Mouse (Mus musculus): Measurements from ENCODE around the gene Kdm6a. TPM values are rescaled to one million over a fixed set of nuclear protein-coding genes. Genes with fewer than 3 reads are reported as not detected.
A peak's percentile ranks its signal among the peaks of the same experiment; 100 is the strongest.

Kdm6a gene
- polyA plus RNA-seq (2016; fragmentation: Nextera tagmentation; extraction: Ambion mirVana): 27.0 and 29.0 TPM in 2 replicates

GRCm38 (mm10) chrX:18162192-18162857 lies at the start of gene Kdm6a:
TSS of gene Kdm6a (plus strand) at chrX:18162575.
- WGBS: 2% methylated on average over 50 of the region's 50 CpGs
- no peaks in the 10 kb centered on the region for H3K36me3 ChIP-seq (replicated peaks)
- peak; percentile 95 for DNase-seq (ENCODE audit: extremely low spot score, low spot score)
- peak within 1 kb of the TSS; percentile 79 for H3K4me3 ChIP-seq
- no peaks in the 10 kb centered on the region for H3K9me3 ChIP-seq
- no peaks in the 10 kb centered on the region for H3K27me3 ChIP-seq (ENCODE audit: poor library complexity, severe bottlenecking)
- H3K4me1 ChIP-seq: peaks cover 6% of the 10 kb centered on the region; the same call in 1 of the 2 replicates
- peak within 1 kb of the TSS; percentile 96 for H3K27ac ChIP-seq

GRCm38 (mm10) chrX:18145557-18145956 lies 16.8 kb upstream of the Kdm6a start, which contains the start of gene Dusp21:
TSS of gene Dusp21 (plus strand) at chrX:18145857.
- H3K4me3 ChIP-seq: no peak within 1 kb of the TSS
- WGBS: 100% methylated on average over 1 of the region's 1 CpGs
- no peaks in the 10 kb centered on the region for H3K9me3 ChIP-seq
- no peaks in the 10 kb centered on the region for H3K36me3 ChIP-seq (replicated peaks)
- no peak within 1 kb of the TSS for H3K27ac ChIP-seq
- no peak for DNase-seq (ENCODE audit: extremely low spot score, low spot score)
- H3K4me1 ChIP-seq: no peaks in the 10 kb centered on the region
- H3K27me3 ChIP-seq (ENCODE audit: poor library complexity, severe bottlenecking): no peaks in the 10 kb centered on the region

- DNase-seq (ENCODE audit: extremely low spot score, low spot score): no peak
- WGBS: 67% methylated on average over 4 of the region's 4 CpGs
Observed at GRCm38 (mm10) chrX:18160734-18161442, 1.5 kb upstream of the Kdm6a start.

GRCm38 (mm10) chrX:18161796-18162191 lies 581 bp upstream of the Kdm6a start:
- Histone ChIP-seq H3K36me3 (replicated peaks) (no peaks in the 10 kb centered on the region), H3K4me3 (peak overlapping the region; percentile 79), H3K9me3 (no peaks in the 10 kb centered on the region), H3K4me1 (peaks cover 6% of the 10 kb centered on the region; the same call in 1 of the 2 replicates), H3K27ac (peak overlapping the region; percentile 96), H3K27me3 (ENCODE audit: poor library complexity, severe bottlenecking) (no peaks in the 10 kb centered on the region)
- WGBS: under 1% methylated on average over 28 of the region's 28 CpGs
- DNase-seq (ENCODE audit: extremely low spot score, low spot score): no peak

More at GRCm38 (mm10) chrX:18160734-18161442, 1.5 kb upstream of the Kdm6a start:
- Histone ChIP-seq H3K27me3 (ENCODE audit: poor library complexity, severe bottlenecking) (no peaks in the 10 kb centered on the region), H3K4me3 (peak overlapping the region; percentile 79), H3K36me3 (replicated peaks) (no peaks in the 10 kb centered on the region), H3K9me3 (no peaks in the 10 kb centered on the region), H3K27ac (peak overlapping the region; percentile 96), H3K4me1 (peaks cover 6% of the 10 kb centered on the region; the same call in 1 of the 2 replicates)

- WGBS: under 1% methylated on average over 91 of the region's 95 CpGs
- Histone ChIP-seq H3K4me1 (peaks cover 6% of the 10 kb centered on the region; the same call in 1 of the 2 replicates), H3K36me3 (replicated peaks) (no peaks in the 10 kb centered on the region), H3K4me3 (peak overlapping the region; percentile 79), H3K9me3 (no peaks in the 10 kb centered on the region), H3K27ac (peak overlapping the region; percentile 96), H3K27me3 (ENCODE audit: poor library complexity, severe bottlenecking) (no peaks in the 10 kb centered on the region)
- peak; percentile 59 for DNase-seq (ENCODE audit: extremely low spot score, low spot score)
Observed at GRCm38 (mm10) chrX:18162861-18163731, 721 bp downstream of the Kdm6a start.

- peaks cover 6% of the 10 kb centered on the region; the same call in 1 of the 2 replicates for H3K4me1 ChIP-seq
- peak overlapping the region; percentile 96 for H3K27ac ChIP-seq
- peak; percentile 16 for DNase-seq (ENCODE audit: extremely low spot score, low spot score)
- peak overlapping the region; percentile 79 for H3K4me3 ChIP-seq
- H3K36me3 ChIP-seq (replicated peaks): peaks cover 6% of the 10 kb centered on the region; the same call in 1 of the 2 replicates
- no peaks in the 10 kb centered on the region for H3K27me3 ChIP-seq (ENCODE audit: poor library complexity, severe bottlenecking)
- no peaks in the 10 kb centered on the region for H3K9me3 ChIP-seq
- 4% methylated on average over 10 of the region's 10 CpGs for WGBS
Observed at GRCm38 (mm10) chrX:18163917-18164624, 1.7 kb downstream of the Kdm6a start.

- peak overlapping the region; percentile 79 for H3K4me3 ChIP-seq
- H3K27me3 ChIP-seq (ENCODE audit: poor library complexity, severe bottlenecking): no peaks in the 10 kb centered on the region
- 78% methylated on average over 2 of the region's 2 CpGs for WGBS
Observed at GRCm38 (mm10) chrX:18165121-18165520, 2.7 kb downstream of the Kdm6a start.

GRCm38 (mm10) chrX:18166961-18167360 lies 4.6 kb downstream of the Kdm6a start:
- WGBS: 91% methylated on average over 3 of the region's 3 CpGs
- H3K4me3 ChIP-seq: no peak overlapping the region
- no peaks in the 10 kb centered on the region for H3K9me3 ChIP-seq
- no peak overlapping the region for H3K27ac ChIP-seq
- H3K27me3 ChIP-seq (ENCODE audit: poor library complexity, severe bottlenecking): no peaks in the 10 kb centered on the region
- no peaks in the 10 kb centered on the region for H3K4me1 ChIP-seq
- H3K36me3 ChIP-seq (replicated peaks): peaks cover 6% of the 10 kb centered on the region
- DNase-seq (ENCODE audit: extremely low spot score, low spot score): no peak

More at GRCm38 (mm10) chrX:18165121-18165520, 2.7 kb downstream of the Kdm6a start:
- Histone ChIP-seq H3K27ac (no peak overlapping the region), H3K4me1 (peaks cover 6% of the 10 kb centered on the region; the same call in 1 of the 2 replicates), H3K36me3 (replicated peaks) (peaks cover 6% of the 10 kb centered on the region; the same call in 1 of the 2 replicates), H3K9me3 (no peaks in the 10 kb centered on the region)
- DNase-seq (ENCODE audit: extremely low spot score, low spot score): no peak

GRCm38 (mm10) chrX:18168940-18169339 lies 6.6 kb downstream of the Kdm6a start:
- H3K9me3 ChIP-seq: no peaks in the 10 kb centered on the region
- H3K27ac ChIP-seq: no peak overlapping the region
- peaks cover 6% of the 10 kb centered on the region for H3K36me3 ChIP-seq (replicated peaks)
- H3K27me3 ChIP-seq (ENCODE audit: poor library complexity, severe bottlenecking): no peaks in the 10 kb centered on the region
- H3K4me1 ChIP-seq: no peaks in the 10 kb centered on the region
- no peak overlapping the region for H3K4me3 ChIP-seq
- DNase-seq (ENCODE audit: extremely low spot score, low spot score): no peak
- WGBS: 82% methylated on average over 1 of the region's 1 CpGs

- WGBS: 66% methylated on average over 4 of the region's 4 CpGs
- no peak for DNase-seq (ENCODE audit: extremely low spot score, low spot score)
- no peaks in the 10 kb centered on the region; the same call in 1 of the 2 replicates for H3K36me3 ChIP-seq (replicated peaks)
- H3K27ac ChIP-seq: no peak overlapping the region
- H3K4me3 ChIP-seq: no peak overlapping the region
- no peaks in the 10 kb centered on the region for H3K4me1 ChIP-seq
- H3K27me3 ChIP-seq (ENCODE audit: poor library complexity, severe bottlenecking): no peaks in the 10 kb centered on the region
- H3K9me3 ChIP-seq: no peaks in the 10 kb centered on the region
Observed at GRCm38 (mm10) chrX:18174831-18175230, 12.5 kb downstream of the Kdm6a start.

- no peaks in the 10 kb centered on the region for H3K36me3 ChIP-seq (replicated peaks)
- no peaks in the 10 kb centered on the region for H3K27me3 ChIP-seq (ENCODE audit: poor library complexity, severe bottlenecking)
- no peak overlapping the region for H3K27ac ChIP-seq
- no peaks in the 10 kb centered on the region for H3K9me3 ChIP-seq
- H3K4me1 ChIP-seq: no peaks in the 10 kb centered on the region
- DNase-seq (ENCODE audit: extremely low spot score, low spot score): no peak
- 87% methylated on average over 4 of the region's 4 CpGs for WGBS
- no peak overlapping the region for H3K4me3 ChIP-seq
Observed at GRCm38 (mm10) chrX:18177803-18178202, 15.4 kb downstream of the Kdm6a start.

- WGBS: 83% methylated on average over 1 of the region's 1 CpGs
Observed at GRCm38 (mm10) chrX:18179492-18179891, 17.1 kb downstream of the Kdm6a start.

More at GRCm38 (mm10) chrX:18179492-18179891, 17.1 kb downstream of the Kdm6a start:
- Histone ChIP-seq H3K27me3 (ENCODE audit: poor library complexity, severe bottlenecking) (no peaks in the 10 kb centered on the region), H3K4me3 (no peak overlapping the region), H3K36me3 (replicated peaks) (no peaks in the 10 kb centered on the region), H3K27ac (no peak overlapping the region), H3K4me1 (no peaks in the 10 kb centered on the region), H3K9me3 (no peaks in the 10 kb centered on the region)
- no peak for DNase-seq (ENCODE audit: extremely low spot score, low spot score)

Data from forebrain, embryonic 10.5 days (tissue).